Mouse (Mus musculus): ENCODE data around the gene Ube2e2. TPM values are rescaled to one million over a fixed set of nuclear protein-coding genes. Genes with fewer than 3 reads are reported as not detected.
"Not testable (repeated sequence)": the region's sequence is repeated elsewhere in the genome, so short reads cannot be mapped to it uniquely, and the experiment has no call there.

The Ube2e2 gene
- polyA plus RNA-seq, 1 experiment from 2014 or later: 53.3 TPM

GRCm38 (mm10) chr14:18715529-18715928 lies 178.5 kb downstream of the Ube2e2 start:
- H3K27me3 ChIP-seq (ENCODE audit: insufficient read depth, poor library complexity, severe bottlenecking): no peaks in the 10 kb centered on the region
- H3K4me1 ChIP-seq (replicated peaks): no peaks in the 10 kb centered on the region
- peaks cover 8% of the 10 kb centered on the region; the same call in 1 of the 2 replicates for H3K9me3 ChIP-seq
- 92% methylated on average over 1 of the region's 1 CpGs for WGBS
- H3K27ac ChIP-seq: no peak overlapping the region
- no peaks in the 10 kb centered on the region for H3K36me3 ChIP-seq
- no peak overlapping the region for H3K4me3 ChIP-seq
- DNase-seq (ENCODE audit: low spot score): no peak

- no peaks in the 10 kb centered on the region for H3K4me1 ChIP-seq (replicated peaks)
- no peaks in the 10 kb centered on the region for H3K27me3 ChIP-seq (ENCODE audit: insufficient read depth, poor library complexity, severe bottlenecking)
- WGBS: 74% methylated on average over 4 of the region's 4 CpGs
- no peak overlapping the region for H3K4me3 ChIP-seq
- no peak overlapping the region for H3K27ac ChIP-seq
- H3K36me3 ChIP-seq: no peaks in the 10 kb centered on the region
- H3K9me3 ChIP-seq: no peaks in the 10 kb centered on the region
- DNase-seq (ENCODE audit: low spot score): no peak
Measured at GRCm38 (mm10) chr14:18697662-18698225, 196.3 kb downstream of the Ube2e2 start.

GRCm38 (mm10) chr14:18696418-18696817 lies 197.6 kb downstream of the Ube2e2 start:
- DNase-seq (ENCODE audit: low spot score); H3K36me3 ChIP-seq; H3K27me3 ChIP-seq (ENCODE audit: insufficient read depth, poor library complexity, severe bottlenecking); H3K4me3 ChIP-seq; H3K4me1 ChIP-seq (replicated peaks); H3K27ac ChIP-seq; H3K9me3 ChIP-seq: not testable (repeated sequence)

GRCm38 (mm10) chr14:18678121-18678836 lies 215.8 kb downstream of the Ube2e2 start:
- 72% methylated on average over 3 of the region's 3 CpGs for WGBS
- Histone ChIP-seq H3K9me3 (no peaks in the 10 kb centered on the region), H3K4me3 (no peak overlapping the region), H3K36me3 (no peaks in the 10 kb centered on the region), H3K27ac (no peak overlapping the region), H3K4me1 (replicated peaks) (no peaks in the 10 kb centered on the region), H3K27me3 (ENCODE audit: insufficient read depth, poor library complexity, severe bottlenecking) (no peaks in the 10 kb centered on the region)
- DNase-seq (ENCODE audit: low spot score): no peak

GRCm38 (mm10) chr14:18670712-18671111 lies 223.4 kb downstream of the Ube2e2 start:
- Histone ChIP-seq H3K9me3 (peaks cover 2% of the 10 kb centered on the region; the same call in 1 of the 2 replicates), H3K4me3 (no peak overlapping the region), H3K27ac (no peak overlapping the region), H3K27me3 (ENCODE audit: insufficient read depth, poor library complexity, severe bottlenecking) (no peaks in the 10 kb centered on the region), H3K36me3 (no peaks in the 10 kb centered on the region), H3K4me1 (replicated peaks) (0 out of 2 replicates have a peak, but pooled peaks cover 4% of the 10 kb centered on the region)
- DNase-seq (ENCODE audit: low spot score): no peak
- WGBS: 94% methylated on average over 8 of the region's 8 CpGs

- peak; percentile 16 for DNase-seq (ENCODE audit: low spot score)
- Histone ChIP-seq H3K9me3 (peaks cover 2% of the 10 kb centered on the region; the same call in 1 of the 2 replicates), H3K36me3 (no peaks in the 10 kb centered on the region), H3K27ac (no peak overlapping the region), H3K4me3 (no peak overlapping the region), H3K4me1 (replicated peaks) (0 out of 2 replicates have a peak, but pooled peaks cover 4% of the 10 kb centered on the region), H3K27me3 (ENCODE audit: insufficient read depth, poor library complexity, severe bottlenecking) (no peaks in the 10 kb centered on the region)
- 54% methylated on average over 2 of the region's 2 CpGs for WGBS
Measured at GRCm38 (mm10) chr14:18669301-18669935, 224.6 kb downstream of the Ube2e2 start.

- not testable (repeated sequence) for H3K4me3 ChIP-seq; DNase-seq (ENCODE audit: low spot score); H3K4me1 ChIP-seq (replicated peaks); H3K9me3 ChIP-seq; H3K36me3 ChIP-seq; H3K27me3 ChIP-seq (ENCODE audit: insufficient read depth, poor library complexity, severe bottlenecking); H3K27ac ChIP-seq
- 93% methylated on average over 4 of the region's 4 CpGs for WGBS
Measured at GRCm38 (mm10) chr14:18668309-18668708, 225.8 kb downstream of the Ube2e2 start.

- no peak for DNase-seq (ENCODE audit: low spot score)
- WGBS: 91% methylated on average over 2 of the region's 2 CpGs
- Histone ChIP-seq H3K27ac (no peak overlapping the region), H3K36me3 (no peaks in the 10 kb centered on the region), H3K4me1 (replicated peaks) (0 out of 2 replicates have a peak, but pooled peaks cover 4% of the 10 kb centered on the region), H3K27me3 (ENCODE audit: insufficient read depth, poor library complexity, severe bottlenecking) (no peaks in the 10 kb centered on the region), H3K9me3 (peaks cover 2% of the 10 kb centered on the region; the same call in 1 of the 2 replicates), H3K4me3 (no peak overlapping the region)
Measured at GRCm38 (mm10) chr14:18667755-18668154, 226.3 kb downstream of the Ube2e2 start.

- H3K36me3 ChIP-seq: no peaks in the 10 kb centered on the region; the same call in 1 of the 2 replicates
- H3K27ac ChIP-seq: no peak overlapping the region
- H3K4me3 ChIP-seq: no peak overlapping the region
- no peaks in the 10 kb centered on the region for H3K27me3 ChIP-seq (ENCODE audit: insufficient read depth, poor library complexity, severe bottlenecking)
- H3K9me3 ChIP-seq: peaks cover 12% of the 10 kb centered on the region
- 79% methylated on average over 1 of the region's 1 CpGs for WGBS
- DNase-seq (ENCODE audit: low spot score): no peak
- H3K4me1 ChIP-seq (replicated peaks): 0 out of 2 replicates have a peak, but pooled peaks cover 4% of the 10 kb centered on the region
Measured at GRCm38 (mm10) chr14:18666251-18666650, 227.8 kb downstream of the Ube2e2 start.

- H3K27ac ChIP-seq: no peak overlapping the region
- H3K9me3 ChIP-seq: peaks cover 16% of the 10 kb centered on the region
- DNase-seq (ENCODE audit: low spot score): no peak
- H3K36me3 ChIP-seq: no peaks in the 10 kb centered on the region; the same call in 1 of the 2 replicates
- 0 out of 2 replicates have a peak, but pooled peaks cover 4% of the 10 kb centered on the region for H3K4me1 ChIP-seq (replicated peaks)
- H3K4me3 ChIP-seq: no peak overlapping the region
- WGBS: 74% methylated on average over 1 of the region's 1 CpGs
- no peaks in the 10 kb centered on the region for H3K27me3 ChIP-seq (ENCODE audit: insufficient read depth, poor library complexity, severe bottlenecking)
Measured at GRCm38 (mm10) chr14:18665267-18666024, 228.6 kb downstream of the Ube2e2 start.

- no peak for DNase-seq (ENCODE audit: low spot score)
Measured at GRCm38 (mm10) chr14:18663666-18664065, 230.4 kb downstream of the Ube2e2 start.

More at GRCm38 (mm10) chr14:18663666-18664065, 230.4 kb downstream of the Ube2e2 start:
- Histone ChIP-seq H3K4me1 (replicated peaks) (no peaks in the 10 kb centered on the region), H3K27me3 (ENCODE audit: insufficient read depth, poor library complexity, severe bottlenecking) (no peaks in the 10 kb centered on the region), H3K4me3 (no peak overlapping the region), H3K36me3 (no peaks in the 10 kb centered on the region; the same call in 1 of the 2 replicates), H3K9me3 (peaks cover 16% of the 10 kb centered on the region), H3K27ac (no peak overlapping the region)
- 85% methylated on average over 2 of the region's 2 CpGs for WGBS
